14 mouse cellular contexts compared by ENCODE assay signal in the genomic region with DNA sequence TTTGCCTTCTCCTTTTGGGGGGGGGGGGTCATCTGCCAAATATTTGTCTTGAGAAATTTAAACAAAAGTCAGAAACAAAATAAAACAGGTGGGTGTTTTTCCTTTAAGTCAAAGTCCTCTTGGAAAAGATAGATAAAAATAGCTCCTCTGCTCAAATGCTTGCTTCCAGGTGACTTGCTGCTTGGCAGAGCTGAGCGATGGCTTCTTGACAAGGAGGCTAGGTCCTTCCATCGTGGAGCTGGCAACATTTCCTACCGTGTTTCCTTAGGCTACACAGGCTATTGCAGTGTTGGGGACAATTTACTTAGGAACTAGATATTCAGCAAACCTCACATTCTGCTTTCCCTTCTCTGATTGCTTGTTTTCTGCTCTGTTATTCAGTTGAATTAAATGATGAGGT.
"Had no signal": no experiment of that assay in that cellular context is flagged by ENCODE, and none has a peak within 500 bp of the region (broad histone marks: within the 10 kb centered on the region; RNA-seq: fewer than 3 reads in every experiment).

No protein-coding gene starts in this region.

- H3K4me3 ChIP-seq: kidney, embryonic 15.5 days; limb, embryonic 10.5 days; liver, embryonic 15.5 days; midbrain, embryonic 10.5 days; neural tube, embryonic 13.5 days had no signal

- H3K4me2 ChIP-seq: kidney, embryonic 15.5 days; liver, embryonic 11.5 days; liver, embryonic 15.5 days; neural tube, embryonic 13.5 days had no signal

- H3K27ac ChIP-seq: kidney, embryonic 15.5 days; limb, embryonic 10.5 days; liver, embryonic 15.5 days; midbrain, embryonic 10.5 days; neural tube, embryonic 13.5 days; stomach, postnatal 0 days had no signal

- H3K36me3 ChIP-seq: kidney, embryonic 15.5 days; limb, embryonic 10.5 days; liver, embryonic 15.5 days; midbrain, embryonic 10.5 days; neural tube, embryonic 13.5 days had no signal

- DNase-seq: kidney, postnatal 14 days; lung, adult 2 months; lung, postnatal 4 days; right cerebral cortex, adult 18-20 months; right cerebral cortex, postnatal 25 days had no signal

- H3K9me3 ChIP-seq: kidney, embryonic 15.5 days; limb, embryonic 10.5 days; liver, embryonic 15.5 days; midbrain, embryonic 10.5 days; neural tube, embryonic 13.5 days had no signal

- H3K27me3 ChIP-seq: kidney, embryonic 15.5 days; liver, embryonic 15.5 days had no signal

- H3K9ac ChIP-seq: kidney, embryonic 15.5 days; liver, embryonic 15.5 days; neural tube, embryonic 13.5 days had no signal

- H3K4me1 ChIP-seq: kidney, embryonic 15.5 days; limb, embryonic 10.5 days; liver, embryonic 15.5 days had no signal

- ATAC-seq: lung, postnatal 0 days; midbrain, embryonic 16.5 days had no signal
